Mouse (Mus musculus): ENCODE measurements around the gene Taf3.

GRCm38 (mm10) chr2:10050878-10051277 lies 2.5 kb upstream of the Taf3 start:
- no peak for TF ChIP-seq CTCF (IDR thresholded peaks at IDR 0.05; ENCODE audit: control insufficient read depth, insufficient read depth, insufficient read length)
- TF ChIP-seq FOSL1 (IDR thresholded peaks at IDR 0.05; ENCODE audit: insufficient read depth, low read length, poor library complexity, severe bottlenecking) = no peak
- no peak for TF ChIP-seq USF1 (IDR thresholded peaks at IDR 0.05; ENCODE audit: low read depth)
- no peak for TF ChIP-seq CEBPB (IDR thresholded peaks at IDR 0.05; ENCODE audit: low read depth)
- TF ChIP-seq MYOG (IDR thresholded peaks at IDR 0.05; ENCODE audit: control insufficient read depth, extremely low read depth, insufficient read length) = no peak
